Mouse (Mus musculus): ENCODE results near the gene Serf2.
"Not testable (repeated sequence)": the region's sequence is repeated elsewhere in the genome, so short reads cannot be mapped to it uniquely, and the experiment has no call there.

Serf2 gene

DNA sequence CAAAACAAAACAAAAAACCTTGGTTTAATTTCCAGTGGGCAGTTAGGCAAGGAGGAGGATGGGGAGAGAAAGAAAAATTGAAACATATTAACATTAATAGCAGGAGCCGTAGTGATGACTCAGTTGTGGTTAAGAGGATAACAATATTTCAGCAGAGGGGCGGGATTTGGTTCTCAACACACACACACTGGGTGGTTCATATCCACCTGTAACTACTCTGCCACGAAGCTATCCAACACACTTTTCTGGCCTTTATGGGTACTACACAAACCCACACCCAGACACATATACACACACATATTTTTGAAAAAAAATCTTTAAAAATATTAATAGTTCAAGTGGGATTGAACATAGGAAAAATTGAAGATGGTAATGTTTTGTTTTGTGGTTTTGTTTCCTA, 2.0 kb upstream of the Serf2 start:
- in situ Hi-C loops (cut with MboI, MseI), result no loop called here

- in situ Hi-C loops (cut with MboI, MseI), result no loop called here
Observed at GRCm38 (mm10) chr2:121448136-121448535, 859 bp upstream of the Serf2 start.

DNA sequence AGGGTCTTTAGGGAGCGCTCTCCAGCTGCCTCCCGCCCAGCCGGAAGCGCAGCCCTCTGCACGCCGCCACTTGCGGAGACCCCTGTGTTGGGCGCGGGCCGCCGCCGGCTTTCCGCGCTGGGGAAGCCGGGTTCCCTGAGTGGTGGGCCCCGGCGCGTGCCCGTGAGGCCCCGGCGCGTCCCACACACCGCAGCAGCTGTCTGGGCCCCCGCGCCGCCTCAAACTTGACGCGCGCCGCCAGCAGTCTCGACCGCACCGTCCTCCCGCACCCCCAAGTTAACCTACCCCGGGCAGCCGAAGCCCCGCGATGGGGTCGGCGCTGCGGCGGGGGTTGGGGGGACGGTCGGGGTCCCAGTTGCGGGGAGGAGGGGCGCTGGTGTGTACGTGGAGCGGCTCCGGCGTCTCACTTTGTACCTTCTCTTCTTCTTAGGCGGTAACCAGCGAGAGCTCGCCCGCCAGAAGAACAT, 583 bp downstream of the Serf2 start:
- in situ Hi-C loops (cut with MboI, MseI), result no loop called here

DNA sequence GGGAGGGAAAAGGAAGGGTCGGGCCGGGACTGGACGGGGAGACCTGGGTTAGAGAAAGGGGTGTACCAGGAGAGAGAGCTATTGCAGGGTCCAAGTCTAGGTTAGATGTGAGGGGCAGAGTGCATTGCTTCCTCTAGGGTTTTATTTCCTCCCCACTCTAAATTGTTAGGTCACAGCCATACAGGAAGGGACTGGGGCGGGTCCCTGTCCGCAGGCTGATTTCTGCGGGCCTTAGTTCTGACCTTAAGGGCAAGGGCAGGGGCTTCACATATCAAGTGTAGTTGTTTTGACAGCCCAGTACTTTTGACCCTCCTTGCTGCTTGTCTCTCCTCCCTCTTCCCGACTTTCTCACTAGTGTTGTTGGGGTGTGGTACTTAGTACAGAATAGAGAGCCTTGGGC, 1.1 kb downstream of the Serf2 start:
- in situ Hi-C loops (cut with MboI, MseI), result no loop called here

- in situ Hi-C loops (cut with MboI, MseI), result no loop called here
Observed at GRCm38 (mm10) chr2:121452361-121452760, 3.4 kb downstream of the Serf2 start.

DNA sequence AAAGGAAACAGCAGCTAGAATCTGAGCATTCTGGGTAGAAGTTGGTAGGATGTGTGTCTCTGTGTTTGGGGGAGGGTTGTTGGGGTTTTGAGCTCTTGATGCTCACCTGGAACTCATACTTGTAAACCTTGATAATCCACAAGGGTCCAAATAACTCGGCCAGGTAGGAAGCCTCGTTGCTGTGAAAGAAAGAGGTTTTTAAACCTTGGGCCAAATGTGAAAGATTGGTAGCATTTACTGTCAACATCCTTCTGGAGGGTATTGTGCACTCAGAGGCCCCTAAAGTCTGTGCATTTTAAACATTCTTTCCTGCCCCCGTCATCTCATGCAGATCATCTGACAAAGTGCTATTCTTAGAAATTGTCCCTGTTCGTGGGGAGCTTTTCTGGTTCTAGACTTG, 4.0 kb downstream of the Serf2 start, which contains the start of gene Hypk:
Hypk (plus strand) TSS at position 301 of the 400 bp plus-strand sequence.
- in situ Hi-C loops (cut with MboI, MseI), result no loop called here

- in situ Hi-C loops (cut with MboI, MseI), result no loop called here
Observed at GRCm38 (mm10) chr2:121453917-121454316, 4.9 kb downstream of the Serf2 start.

DNA sequence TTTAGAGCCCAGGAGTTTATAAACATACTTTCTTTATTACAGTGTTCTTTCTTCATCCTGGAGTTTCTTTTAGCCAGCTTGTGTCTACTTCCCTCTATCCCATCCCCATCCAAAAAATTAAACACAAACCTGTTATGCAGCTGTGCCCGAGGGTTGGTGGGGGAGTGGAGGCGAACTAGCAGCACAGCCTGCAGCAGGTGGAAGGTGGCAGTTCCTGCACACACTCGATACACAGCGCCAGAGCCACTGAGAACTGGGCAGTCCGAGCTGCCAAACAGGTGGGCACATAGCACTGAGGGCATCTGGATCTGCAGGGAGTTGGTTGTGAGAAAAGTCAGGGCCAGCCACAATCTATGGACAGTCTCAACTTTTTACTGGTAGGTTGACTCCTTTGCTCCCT, 6.5 kb downstream of the Serf2 start:
- in situ Hi-C loops (cut with MboI, MseI), result no loop called here

DNA sequence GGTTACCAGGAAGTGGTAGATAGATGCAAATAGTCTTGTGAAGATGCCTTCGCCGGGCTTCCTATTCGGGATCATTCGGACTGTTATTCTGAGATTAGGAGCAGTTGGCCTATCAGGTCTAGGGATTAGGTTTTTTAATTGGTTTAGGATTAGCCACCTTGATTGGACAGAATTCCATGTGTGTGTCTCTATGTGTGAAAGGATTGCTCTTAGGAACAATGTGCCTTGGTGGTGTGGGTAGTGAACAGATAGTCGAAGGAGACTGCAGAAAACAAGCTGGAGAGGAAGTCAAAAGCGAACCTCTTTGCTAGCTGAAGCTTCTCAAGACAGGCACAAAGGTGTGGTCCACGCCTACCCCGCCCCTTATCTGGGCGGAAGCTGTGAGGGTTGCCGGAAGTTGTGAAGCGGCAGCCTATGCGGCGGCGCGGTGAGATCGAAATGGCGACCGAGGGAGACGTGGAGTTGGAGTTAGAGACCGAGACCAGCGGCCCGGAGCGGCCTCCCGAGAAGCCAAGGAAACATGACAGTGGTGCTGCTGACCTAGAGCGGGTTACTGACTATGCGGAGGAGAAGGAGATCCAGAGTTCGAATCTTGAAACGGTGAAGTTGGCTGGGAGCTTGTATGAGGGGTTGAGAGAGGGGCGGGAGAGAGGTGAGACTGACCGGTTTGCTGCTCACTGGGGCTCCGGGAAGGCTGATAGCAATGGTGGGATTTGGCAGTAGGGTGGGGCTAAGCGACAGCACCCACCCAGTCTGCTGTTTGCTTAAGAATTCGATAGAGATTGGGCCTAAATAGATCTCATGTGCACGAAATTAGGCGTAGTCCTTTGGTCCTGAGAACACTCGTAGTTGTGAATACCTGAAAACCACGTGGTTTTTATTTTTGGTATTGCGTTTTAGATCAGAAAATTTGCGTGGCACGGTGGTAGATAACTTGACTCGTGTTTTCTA, 8.0 kb downstream of the Serf2 start, which contains the start of gene Serinc4:
Serinc4 (minus strand) TSS at position 90 of the 951 bp plus-strand sequence.
- in situ Hi-C loops (cut with MboI, MseI), result no loop called here

GRCm38 (mm10) chr2:121460071-121460470, 11.1 kb downstream of the Serf2 start:
- in situ Hi-C loops (cut with MboI, MseI), result no loop called here

GRCm38 (mm10) chr2:121468982-121469381, 20.0 kb downstream of the Serf2 start:
- in situ Hi-C loops (cut with MboI, MseI), result not testable (repeated sequence)

DNA sequence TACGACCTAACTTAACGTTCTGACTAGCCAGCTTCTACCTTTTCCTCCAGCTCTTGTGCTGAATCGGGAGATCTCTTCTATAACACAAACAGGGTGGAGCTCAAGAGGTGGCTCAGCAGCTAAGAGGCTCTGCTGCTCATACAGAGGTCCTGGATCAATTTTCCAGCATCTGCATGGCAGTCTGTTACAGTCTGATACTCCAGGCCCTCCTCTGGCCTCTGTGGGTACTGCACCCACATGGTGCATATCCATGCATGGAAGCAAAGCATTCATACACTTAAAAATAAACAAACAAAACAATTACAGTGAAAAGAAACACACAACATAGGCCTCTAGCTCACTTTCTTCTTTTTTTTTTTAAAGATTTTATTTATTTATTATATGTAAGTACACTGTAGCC, 23.8 kb downstream of the Serf2 start:
- in situ Hi-C loops (cut with MboI, MseI), result loop anchor here (5.0 kb wide), 1 partner anchor 35 kb away; the partner anchor contains the start of genes Mfap1a and Wdr76

GRCm38 (mm10) chr2:121473301-121474179, 24.5 kb downstream of the Serf2 start, which contains the start of gene Mfap1b:
Mfap1b (minus strand) TSS chr2:121474067.
- in situ Hi-C loops (cut with MboI, MseI), result loop anchor here (5.0 kb wide), 1 partner anchor 34 kb away; the partner anchor contains the start of genes Mfap1a and Wdr76

GRCm38 (mm10) chr2:121474180-121474535, 25.2 kb downstream of the Serf2 start:
- in situ Hi-C loops (cut with MboI, MseI), result loop anchor here (5.0 kb wide), 1 partner anchor 33 kb away; the partner anchor contains the start of genes Mfap1a and Wdr76

- in situ Hi-C loops (cut with MboI, MseI), result not testable (repeated sequence)
Observed at GRCm38 (mm10) chr2:121475306-121475705, 26.3 kb downstream of the Serf2 start.

DNA sequence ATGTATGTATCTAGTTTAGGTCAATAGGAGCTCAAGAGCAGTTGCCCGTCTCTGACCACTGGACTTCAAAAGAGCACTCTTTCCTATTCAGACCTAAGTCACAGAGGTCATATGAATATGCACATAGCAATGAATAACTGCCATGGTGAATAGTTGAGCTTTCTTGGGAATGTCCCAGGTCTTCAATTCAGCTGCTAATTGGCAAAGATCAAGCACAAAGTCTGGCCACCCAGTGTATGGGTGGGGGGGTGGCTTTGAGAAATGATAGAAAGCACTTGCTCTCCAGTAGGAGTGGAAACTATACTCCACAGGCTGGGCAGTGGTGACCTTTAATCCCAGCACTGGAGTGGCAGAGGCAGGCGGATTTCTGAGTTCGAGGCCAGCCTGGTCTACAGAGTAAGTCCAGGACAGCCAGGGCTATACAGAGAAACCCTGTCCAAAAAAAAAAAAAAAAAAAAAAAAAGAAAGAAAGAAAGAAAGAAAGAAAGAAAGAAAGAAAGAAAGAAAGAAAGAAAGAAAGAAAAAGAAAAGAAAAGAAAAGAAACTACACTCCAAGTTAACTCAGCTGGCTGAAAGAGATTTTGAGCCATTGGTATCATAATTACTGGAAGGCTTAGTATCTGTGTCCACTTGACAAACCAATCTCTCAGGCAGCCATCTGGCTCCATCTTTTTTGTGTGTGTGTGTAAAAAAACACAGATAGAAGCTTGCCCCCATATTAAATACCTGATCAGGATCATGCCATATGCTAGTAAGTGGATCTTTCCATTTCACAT, 28.7 kb downstream of the Serf2 start:
- in situ Hi-C loops (cut with MboI, MseI), result no loop called here

- in situ Hi-C loops (cut with MboI, MseI), result no loop called here
Observed at GRCm38 (mm10) chr2:121480498-121480897, 31.5 kb downstream of the Serf2 start.

- in situ Hi-C loops (cut with MboI, MseI), result not testable (repeated sequence)
Observed at GRCm38 (mm10) chr2:121480916-121481315, 31.9 kb downstream of the Serf2 start.

- in situ Hi-C loops (cut with MboI, MseI), result no loop called here
Observed at GRCm38 (mm10) chr2:121483576-121483975, 34.6 kb downstream of the Serf2 start.

DNA sequence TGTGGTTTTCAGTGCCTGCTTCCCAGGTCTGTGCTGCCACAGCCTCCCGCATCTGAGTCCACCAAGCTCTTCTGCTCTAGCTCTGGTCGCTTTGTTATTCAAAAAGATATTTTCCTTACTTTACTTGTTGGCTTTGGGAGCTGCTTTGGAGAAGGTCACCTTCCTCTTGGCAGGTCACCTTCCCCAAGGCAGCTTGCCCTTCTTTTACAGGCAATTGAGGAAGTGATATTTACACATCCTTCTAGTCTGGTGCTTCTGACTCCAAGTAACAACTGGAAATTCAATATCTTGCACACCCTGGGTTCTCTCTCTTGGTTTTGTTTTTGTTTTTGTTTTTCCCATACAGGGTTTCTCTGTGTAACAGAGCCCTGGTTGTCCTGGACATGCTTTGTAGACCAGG, 35.4 kb downstream of the Serf2 start:
- in situ Hi-C loops (cut with MboI, MseI), result not testable (repeated sequence)

DNA sequence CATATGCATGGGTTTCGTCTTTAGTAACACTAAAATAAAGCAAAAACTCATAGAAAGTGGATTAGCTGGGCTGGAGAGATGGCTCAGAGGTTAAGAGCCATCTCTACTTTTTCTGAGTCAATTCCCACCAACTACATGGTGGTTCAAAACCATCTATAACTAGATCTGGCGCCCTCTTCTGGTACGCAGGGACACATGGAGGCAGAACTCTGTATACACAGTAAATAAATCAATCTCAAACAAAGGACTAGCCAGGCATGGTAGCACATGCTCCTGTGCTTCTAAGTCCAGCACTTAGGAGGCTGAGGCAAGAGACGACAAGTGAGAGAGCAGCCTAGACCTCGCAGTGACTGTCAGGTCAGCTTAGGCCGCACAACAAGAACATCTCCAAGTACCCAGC, 52.6 kb downstream of the Serf2 start:
- in situ Hi-C loops (cut with MboI, MseI), result not testable (repeated sequence)

Data from regulatory T cell (primary cell).